Mouse (Mus musculus) kidney, adult 9 months (tissue): Measurements from ENCODE around the gene Oprd1.
A peak's percentile ranks its signal among the peaks of the same experiment; 100 is the strongest.

Source experiments
- DNase-seq: peaks from one replicate; pipeline ENCODE4 v3.0.0; 2022

Gene Oprd1

DNA sequence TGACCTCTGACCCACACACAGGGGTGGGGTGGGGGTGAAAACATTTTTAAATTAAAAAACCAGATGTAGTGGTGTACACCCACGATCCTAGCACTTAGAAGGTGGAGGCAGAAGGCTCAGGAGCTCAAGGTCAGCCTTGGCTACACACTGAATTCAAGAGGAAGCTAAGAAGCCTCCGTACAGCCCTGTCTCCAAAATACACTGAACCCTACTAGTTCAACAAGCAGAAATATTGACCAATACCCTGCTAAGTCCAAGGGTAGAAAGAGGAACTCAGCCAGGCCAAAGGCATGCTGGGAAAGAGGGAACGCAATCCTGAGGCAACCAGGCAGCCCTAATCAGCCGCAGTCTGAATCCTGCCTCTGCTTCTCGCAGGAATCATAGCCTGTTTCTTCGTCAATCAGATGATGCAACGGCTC is 66.0 kb downstream of the Oprd1 start:
- peak; percentile 47 for DNase-seq

DNA sequence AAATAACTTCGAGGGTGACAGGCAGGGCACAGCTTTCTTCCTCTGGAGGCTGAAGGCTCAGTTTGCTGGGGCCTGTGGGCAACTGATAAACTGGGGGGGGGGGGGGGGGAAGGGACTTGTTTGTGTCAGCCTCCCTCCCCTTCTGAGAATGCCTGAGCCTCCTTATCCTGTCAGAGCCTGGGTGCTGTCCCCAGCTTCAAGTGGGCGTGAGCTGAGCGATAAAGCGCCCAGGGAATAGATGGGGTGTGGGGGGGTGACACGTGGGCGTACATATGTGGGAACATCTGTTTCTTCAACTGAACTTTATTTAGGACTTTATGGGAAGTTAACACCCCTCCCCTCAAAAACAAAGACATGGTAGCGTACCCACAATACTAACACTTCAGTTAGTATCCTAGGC is 66.8 kb downstream of the Oprd1 start:
- no peak for DNase-seq

DNA sequence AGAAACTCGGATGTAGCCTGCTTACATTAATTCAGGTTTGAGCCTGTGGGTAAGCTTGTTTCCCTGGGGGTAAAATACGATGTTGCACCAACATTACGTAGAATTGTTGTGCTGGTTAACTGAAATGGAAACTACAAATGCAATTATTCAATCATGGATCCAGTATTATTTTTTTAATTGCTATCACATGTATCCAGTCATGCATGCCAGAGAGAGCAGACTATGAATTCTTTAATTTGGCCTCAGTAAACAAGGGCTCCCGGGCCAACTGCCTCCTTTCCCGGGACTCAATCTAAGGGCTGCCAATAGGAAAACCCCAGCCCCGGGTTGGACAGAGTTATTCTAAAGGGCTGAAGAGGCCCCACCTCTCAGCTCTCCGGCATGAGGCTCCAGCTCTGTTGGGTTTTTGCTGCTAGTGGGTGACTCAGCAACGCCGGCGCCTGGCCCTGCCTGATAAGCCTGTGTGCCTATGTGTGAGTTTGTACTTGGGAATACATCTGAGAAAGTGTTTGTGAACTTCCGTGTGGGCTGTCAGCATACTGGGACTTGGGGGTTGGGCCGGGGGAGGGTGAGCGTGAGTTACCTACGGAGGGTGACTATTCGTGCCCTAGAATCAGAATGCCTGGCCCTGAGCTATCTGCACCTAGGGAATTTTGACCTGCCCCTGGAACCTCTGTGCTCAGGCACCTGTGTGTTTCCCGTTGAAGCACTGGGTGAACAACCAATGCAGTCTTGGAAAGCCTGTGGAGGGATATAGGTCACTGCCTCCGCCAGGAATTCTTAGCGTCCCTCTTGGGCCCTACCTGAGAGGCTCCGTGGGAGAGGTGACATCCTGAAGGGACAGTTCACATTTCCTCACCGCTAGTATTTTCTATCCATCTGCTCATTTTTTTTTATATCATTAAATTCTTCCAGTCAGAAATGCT is 67.5 kb downstream of the Oprd1 start:
- peak; percentile 64 for DNase-seq

DNA sequence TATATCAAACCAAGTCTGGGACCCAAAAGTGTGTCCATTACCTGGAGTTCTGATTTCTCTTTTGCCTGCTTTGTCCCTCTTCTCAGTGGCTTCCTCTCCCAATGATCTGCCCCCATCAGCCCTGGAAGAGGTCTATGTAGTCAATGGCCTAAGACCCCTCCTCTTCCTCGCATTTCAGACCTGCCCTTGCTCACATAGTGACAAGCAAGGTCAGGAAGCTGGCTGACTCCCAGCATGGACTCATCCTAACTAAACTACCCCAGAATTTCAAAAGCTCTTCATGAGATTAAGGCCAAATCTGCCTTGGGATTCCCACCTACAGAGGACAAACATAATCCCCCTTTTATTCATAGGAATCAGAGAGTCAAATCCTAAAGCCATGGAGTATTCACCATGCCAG is 68.5 kb downstream of the Oprd1 start:
- DNase-seq, result peak; percentile 43

DNA sequence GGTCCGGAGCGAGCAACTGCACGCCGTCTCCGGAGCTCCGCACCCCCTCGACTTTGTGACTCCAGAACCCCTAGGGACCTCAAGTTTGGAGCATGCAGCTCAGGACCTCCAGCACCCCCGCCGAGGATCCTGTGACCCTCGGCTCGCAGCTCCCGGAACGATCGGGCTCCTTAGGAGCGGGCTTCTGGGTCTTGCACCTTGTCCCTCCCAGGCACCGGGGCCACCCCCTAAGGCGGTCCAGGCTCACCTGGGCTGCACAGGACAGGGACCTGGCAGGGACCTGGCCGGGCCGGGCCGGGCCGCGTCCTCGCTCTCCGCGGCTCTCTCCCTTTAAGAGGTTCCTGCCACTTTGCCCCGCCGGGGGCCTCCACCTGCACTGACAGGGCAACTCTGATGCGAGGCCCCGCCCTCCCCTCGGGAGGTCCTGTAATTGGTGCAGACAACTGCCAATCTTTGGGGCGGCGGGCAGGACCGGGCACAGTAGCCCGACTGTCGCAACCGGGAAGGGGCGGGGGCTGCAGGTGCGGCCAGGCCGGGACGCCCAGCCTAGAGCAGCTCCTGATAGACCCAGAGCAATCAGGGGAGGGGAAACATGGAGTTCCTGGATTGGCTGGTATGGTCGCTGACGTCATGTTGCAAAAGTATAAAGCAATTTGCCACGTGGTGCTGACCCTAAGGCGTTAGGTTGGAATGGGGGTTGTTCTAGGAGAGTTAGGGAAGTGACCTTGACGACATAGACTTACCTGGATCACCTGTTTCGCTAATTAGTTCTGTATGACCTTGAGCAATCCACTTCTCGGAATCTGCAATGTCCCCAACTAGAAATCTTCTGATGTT is 69.1 kb downstream of the Oprd1 start, which contains the start of gene Epb41:
TSS of gene Epb41 (minus strand) at position 389 of the 837 bp plus-strand sequence.
- DNase-seq, result peak; percentile 100

DNA sequence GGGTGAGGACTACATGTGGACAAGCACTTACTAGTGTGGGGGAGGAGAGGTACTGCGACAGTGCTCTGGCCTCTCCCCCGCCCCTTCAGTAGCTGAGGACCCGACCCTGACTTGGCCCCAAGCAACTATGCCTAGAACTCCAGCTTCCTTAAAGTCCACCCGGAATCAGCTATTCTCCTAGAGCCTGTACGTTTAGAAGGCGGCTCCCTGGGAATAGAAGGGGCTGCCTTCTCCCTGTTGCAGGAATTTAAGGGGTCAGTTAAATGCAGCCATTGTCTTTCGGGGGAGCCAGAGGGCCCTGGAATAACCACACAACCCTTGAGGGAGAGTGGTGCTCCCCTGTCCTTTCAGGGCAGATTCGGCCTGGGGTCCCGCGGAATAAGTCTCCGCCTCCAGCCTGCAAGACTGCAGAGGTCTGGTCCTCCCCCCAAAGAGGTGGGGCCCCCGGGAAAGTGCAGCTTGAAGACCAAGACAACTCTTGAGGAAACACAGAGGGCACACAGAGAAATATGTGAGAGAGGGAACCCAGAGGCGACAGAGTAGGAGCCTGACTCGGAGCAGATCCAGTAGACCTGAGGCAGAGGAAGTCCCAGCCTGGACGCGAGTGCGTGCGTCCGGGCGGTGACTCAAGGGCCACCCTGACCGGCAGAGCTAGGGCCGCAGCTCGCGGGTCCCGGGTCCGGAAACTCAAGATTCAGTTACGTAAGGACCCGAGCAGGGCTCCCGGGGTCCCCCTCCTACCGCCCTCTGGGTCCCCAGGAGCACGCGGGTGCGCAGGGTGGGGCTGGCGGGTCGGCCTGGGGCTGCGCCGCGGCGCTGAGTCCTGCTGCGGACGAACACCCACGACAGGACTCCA is 70.0 kb downstream of the Oprd1 start, which contains the start of gene Gm10300:
TSS of gene Gm10300 (plus strand) at position 621 of the 856 bp plus-strand sequence.
- peak; percentile 70 for DNase-seq

DNA sequence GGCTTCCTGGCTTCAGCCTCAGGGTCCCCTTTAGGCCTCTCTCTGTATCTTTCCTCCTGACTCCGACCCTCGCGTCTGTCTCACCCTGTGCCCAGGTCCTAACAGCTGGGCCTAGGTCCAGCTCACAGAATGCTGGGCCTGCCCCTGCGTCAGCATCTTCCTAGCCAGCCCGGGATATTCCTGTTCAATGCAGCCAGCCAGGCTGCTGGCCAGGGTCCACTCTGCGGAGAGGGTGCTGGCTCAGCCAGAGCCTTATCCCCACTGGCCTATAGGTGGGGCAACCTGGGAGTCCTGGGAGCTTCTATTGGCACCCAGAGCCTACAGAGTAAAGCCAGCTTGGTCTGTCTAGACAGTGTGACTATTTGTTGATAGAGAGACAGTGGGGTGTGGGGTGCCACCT is 71.3 kb downstream of the Oprd1 start:
- DNase-seq, result peak; percentile 92

DNA sequence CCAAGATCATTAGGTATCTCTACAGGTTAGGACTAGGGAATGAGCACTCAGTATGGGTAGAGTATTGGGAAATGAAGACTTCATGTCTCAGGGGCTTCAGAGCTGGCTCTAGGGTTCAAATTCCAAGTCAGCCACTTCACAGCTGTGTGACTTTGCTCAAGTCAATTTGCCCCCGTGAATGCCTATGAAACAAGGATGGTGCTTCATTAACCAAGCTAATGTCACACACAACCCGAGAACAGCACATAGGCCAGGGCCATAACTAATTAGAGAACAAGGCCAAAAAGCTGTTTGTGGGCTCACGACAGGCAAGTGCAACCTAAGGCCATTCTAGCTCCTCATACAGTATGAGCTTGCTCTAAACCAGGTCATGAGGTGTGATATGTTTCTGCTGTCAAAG is 72.1 kb downstream of the Oprd1 start:
- peak; percentile 65 for DNase-seq

DNA sequence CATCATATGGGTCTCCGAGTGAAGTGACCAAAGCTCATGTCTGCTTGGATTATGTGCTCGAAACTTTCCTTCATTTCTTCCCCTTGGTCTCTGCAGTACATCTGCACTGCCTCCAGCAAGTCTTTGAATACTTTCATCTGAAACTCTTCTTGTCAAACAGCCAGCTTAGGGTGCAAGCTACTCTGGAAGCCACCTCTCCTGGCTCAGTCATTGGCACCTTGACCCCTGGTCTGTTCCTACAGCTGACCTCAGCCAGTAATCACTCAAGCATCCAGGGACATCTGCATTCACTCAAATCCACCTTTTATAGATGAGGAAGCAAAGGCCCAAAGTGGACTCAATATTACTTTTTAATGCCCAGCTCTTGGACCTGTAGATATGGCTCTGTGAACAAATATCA is 72.6 kb downstream of the Oprd1 start:
- peak; percentile 72 for DNase-seq

DNA sequence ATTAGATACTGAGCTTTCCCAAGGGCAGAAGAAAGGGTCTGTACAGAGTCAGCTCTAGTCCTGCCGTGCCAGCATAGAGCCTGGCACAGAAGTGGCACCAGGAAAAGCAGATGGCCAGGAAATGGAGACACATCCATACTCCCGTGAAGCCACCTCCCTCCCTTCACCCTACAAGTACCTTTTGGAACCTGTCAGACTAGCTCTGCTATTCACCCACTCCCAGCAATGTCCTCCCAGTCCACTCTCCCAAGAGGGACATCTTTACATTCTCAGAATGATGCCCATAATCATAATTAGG is 76.4 kb downstream of the Oprd1 start:
- DNase-seq, result no peak

DNA sequence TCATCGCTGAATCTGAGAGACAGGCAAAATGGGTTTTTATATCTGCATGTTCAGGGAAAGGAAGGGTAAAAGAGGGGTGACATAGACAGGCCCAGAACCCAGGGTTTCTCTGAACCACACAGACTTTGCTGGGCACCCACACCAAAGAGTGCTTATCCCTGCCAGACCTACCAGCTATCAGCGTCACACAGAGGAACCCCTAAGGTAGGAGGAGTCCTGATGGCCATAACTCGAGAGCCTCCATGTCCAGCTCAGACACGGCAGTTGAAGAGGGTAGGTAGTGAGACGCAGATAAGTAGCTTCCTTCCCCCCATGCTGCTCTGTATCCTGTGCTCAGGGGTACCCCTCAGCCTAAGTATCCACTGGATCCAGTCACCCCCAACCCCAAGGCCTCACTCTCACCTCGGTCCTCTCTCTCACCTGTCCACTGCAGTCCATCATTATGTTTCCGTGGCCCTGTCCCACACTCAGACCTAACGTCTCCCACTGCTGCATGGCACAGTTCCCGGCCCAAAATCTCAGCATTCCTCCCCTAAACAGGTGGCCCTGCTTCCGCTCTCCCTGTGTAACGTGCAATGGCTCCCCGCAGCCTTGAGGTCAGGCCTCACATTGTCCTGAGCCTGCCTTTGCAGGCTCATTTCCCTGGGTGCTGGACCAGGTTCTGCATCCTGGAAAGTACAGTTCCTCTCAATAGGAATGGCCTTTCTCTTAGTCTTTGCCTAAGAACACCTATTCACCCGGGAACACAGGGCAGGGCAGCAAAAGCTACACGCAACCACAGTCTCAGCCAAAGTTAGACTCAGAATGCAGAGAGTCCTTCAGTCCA is 77.0 kb downstream of the Oprd1 start:
- no peak for DNase-seq

DNA sequence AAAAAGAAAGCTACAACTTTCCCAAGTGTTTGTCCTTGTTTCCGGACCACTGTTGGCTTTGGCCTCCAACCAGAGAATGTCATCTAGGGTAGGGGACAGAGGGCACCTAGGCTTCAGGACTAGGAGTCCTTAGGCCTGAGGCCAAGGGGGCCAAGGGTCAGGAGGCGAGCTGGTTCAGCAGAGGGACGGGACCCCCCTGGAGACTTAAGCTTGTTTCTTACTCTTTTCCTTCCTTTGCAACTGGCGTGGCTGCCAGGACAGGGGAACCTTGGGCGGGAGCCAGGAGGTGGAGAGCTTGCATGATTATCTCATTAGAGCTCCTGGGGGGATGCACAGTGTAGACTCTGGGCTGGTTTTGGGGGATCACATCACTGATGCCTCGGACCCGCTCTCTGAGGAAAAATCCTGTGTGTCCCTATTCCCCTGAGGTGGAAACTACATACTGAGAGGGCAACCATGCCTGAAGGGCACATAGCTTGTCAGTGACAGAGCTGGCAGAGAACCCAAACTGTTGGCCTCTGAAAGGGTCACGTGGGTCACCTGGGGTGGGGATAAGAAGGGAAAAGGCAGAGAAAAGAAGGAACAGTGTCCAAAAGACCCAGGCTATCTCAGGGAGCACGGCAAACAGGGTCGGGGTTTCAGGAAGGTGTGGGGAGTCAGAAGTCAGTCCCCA is 78.0 kb downstream of the Oprd1 start:
- peak; percentile 97 for DNase-seq

DNA sequence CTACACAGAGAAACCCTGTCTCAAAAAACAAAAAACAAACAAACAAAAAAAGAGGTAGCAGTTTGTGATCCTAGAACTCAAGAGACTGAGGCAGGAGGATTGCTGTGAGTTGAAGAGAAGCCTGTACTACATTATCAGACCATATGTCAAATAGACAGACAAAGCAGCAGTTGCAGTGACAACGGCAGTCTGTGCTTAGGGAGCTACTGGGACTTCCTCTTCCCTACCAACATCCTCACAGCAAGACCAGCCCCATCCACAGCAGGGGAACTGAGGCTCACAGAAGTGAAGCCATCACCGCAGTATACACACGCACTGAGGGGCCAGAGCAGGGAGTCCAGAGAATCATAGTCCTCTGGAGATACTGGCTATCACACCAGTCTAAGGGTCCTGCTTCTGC is 78.7 kb downstream of the Oprd1 start:
- DNase-seq, result no peak

DNA sequence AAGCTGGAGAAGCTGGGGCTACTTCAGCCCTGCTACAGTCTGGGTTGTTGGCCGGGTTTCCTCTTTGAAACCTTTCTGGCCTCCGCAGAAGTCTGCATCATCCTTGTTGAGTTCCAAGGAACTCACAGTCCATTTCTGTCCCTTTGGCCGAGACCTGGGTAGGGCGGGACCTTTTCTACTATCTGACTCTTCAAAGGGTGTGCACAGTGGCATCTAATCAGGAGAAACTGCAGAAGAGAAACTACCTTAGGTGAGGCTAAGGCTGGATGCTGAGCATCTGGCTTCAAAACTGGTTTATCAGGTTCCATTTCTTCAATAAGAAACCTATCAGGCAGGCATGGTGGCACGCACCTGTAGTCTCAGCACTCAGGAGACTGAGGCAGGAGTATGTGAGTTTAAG is 79.7 kb downstream of the Oprd1 start:
- DNase-seq, result peak; percentile 65

DNA sequence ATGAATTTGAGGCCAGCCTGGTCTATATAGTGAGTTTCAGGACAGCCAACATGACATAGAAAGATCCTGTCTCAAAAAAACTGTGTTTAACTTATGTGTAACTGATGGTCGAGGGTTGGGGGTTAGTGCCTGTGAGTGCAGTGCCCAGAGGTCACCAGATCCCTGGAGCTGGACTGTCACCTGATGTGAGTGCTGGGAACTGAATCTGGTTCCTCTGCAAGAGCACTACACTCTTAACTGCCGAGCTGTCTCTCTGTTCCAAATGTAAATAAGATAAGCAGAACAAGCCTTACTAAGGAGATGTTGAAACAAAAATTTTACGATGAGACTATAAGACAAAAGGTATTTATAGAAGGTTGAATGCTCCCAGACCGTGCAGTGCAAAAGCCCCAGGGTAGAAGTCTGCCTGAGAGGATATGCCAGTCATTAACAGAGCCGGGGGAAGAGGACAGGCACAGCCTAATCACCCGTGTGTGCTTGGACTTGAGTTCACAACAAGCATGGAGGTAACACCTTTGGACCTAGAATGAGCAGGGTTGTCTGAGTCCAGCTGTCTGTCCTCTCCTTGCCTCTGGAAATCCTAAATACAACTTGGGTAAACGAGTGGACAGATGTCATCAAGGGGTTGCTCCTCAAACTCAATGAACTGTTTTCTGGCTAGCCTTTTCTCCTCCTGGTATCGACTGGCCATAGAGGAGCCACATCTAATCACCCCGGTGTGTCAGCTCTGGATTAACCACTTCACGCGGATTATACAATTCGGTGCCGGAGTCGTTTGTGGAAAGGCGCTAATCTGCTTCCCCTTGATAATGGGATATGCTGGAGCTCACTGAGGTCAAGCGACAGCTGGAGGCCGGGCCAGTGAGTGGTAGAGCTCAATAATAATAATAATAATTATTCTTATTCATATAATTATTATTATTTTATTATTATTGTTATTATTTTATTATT is 81.1 kb downstream of the Oprd1 start:
- peak; percentile 91 for DNase-seq

DNA sequence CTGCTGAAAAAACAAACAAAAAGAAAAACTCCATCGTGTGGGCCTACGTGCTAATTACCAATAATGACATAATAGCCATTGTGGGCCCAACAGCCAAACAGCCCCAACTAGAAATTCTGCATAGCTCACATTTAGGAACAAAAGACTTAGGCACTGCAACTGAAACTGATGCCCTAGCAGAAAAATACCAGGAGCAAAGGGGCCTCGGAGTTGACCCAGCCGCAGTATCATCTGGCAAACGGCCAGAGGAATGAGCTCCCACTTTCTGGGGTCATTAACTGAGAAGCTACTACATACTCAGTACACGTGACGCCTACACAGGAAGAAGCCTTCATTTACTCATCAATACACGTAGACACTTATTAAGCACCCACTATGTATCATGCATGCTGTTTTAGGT is 82.0 kb downstream of the Oprd1 start:
- peak; percentile 71 for DNase-seq
